Mouse (Mus musculus): ENCODE results near the gene Klhdc3.

GRCm38 (mm10) chr17:46628791-46629684 is 51.7 kb downstream of the Klhdc3 start, which contains the start of gene Ptk7:
- TF ChIP-seq CTCF (IDR thresholded peaks at IDR 0.05; ENCODE audit: insufficient read depth, low read length) = no peak
- TF ChIP-seq POLR2A (IDR thresholded peaks at IDR 0.05; ENCODE audit: borderline replicate concordance, extremely low read depth, low read depth, low read length) = no peak
